Comparison of ENCODE assay signal across 8 mouse cellular contexts in the genomic region with DNA sequence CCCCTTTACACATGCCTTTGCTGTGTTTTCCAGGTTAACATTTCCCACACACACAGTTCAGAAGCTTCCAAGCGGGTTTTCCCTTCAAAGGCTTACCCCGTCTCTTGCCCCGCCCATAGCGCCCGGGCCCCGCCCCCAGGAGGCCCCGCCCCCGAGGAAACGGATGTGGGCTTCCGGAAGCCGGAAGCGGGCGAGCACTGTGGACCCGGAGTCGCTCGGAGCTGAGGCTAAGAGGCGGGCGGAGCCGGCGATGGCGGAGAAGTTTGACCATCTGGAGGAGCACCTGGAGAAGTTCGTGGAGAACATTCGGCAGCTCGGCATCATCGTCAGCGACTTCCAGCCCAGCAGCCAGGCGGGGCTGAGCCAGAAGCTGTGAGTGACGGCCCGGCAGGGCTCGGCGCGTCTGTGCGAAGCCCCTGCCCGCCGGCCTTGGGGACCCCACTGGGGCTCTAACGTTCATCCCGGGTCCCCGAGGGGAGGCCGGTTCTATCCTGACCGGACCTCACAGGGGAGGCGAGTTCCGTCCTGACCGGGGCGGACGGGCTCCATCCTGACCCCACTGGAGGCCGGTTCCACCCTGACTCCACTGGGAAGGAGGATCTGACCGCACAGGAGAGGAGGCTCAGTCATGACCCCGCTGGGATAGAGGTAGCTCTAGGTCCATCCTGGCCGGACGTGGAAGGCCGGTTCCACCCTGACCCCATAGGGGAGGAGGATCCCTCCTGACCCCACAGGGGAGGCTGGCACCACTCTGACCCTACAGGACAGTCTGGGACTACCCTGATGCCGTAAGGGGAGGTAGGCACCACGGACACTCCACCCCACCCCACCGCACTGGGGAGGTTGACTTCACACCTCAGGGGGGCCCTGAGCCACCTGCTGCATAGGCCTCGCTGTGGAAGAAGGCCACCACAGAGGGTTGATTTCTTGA. TPM values are rescaled to one million over a fixed set of nuclear protein-coding genes. Genes with fewer than 3 reads are reported as not detected.
A peak's percentile ranks its signal among the peaks of the same experiment; 100 is the strongest.
DNase-seq lines count a peak whose midpoint lies in the region.

No protein-coding gene starts in this region.

- peaks cover 41% of the 10 kb centered on the region for H3K4me1 ChIP-seq in megakaryocyte, embryonic 14.5 days

- peaks cover 51% of the 10 kb centered on the region for H3K27me3 ChIP-seq in megakaryocyte, embryonic 14.5 days (replicated peaks)

- no peaks in the 10 kb centered on the region for H3K9me3 ChIP-seq in megakaryocyte, embryonic 14.5 days

- peak; percentile 86 to 99 for DNase-seq in adrenal gland, adult (ENCODE audit: inconsistent age in 2 of 2, low spot score in 1 of 2)
- DNase-seq in embryo, embryonic 10 days (ENCODE audit: low spot score), result peak; percentile 78
- peak; percentile 91 for DNase-seq in gastrocnemius, postnatal 10 days
- peak; percentile 92 for DNase-seq in induced T-regulatory cell, adult 2 months (ENCODE audit: low read depth)
- peak; percentile 60 to 74 for DNase-seq in left cerebral cortex, adult 8-10 months (ENCODE audit: low spot score in 2 of 2)
- DNase-seq in right cerebral cortex, postnatal 10 days (ENCODE audit: low spot score in 2 of 2), result peak; percentile 90
- DNase-seq in urinary bladder, postnatal 25 days (ENCODE audit: low spot score), result peak; percentile 86

- H3K4me3 ChIP-seq in megakaryocyte, embryonic 14.5 days (replicated peaks), result peak overlapping the region; percentile 91

- H3K36me3 ChIP-seq in megakaryocyte, embryonic 14.5 days (replicated peaks; ENCODE audit: low read length), result peaks cover 34% of the 10 kb centered on the region

RNA-seq across cellular contexts. Expression of a gene that starts 7.8 kb away (rescaled TPM):
- total RNA-seq in gastrocnemius, postnatal 10 days (2021), result 10 to 100 TPM; 19.8 to 27.4 TPM
- total RNA-seq in left cerebral cortex, adult 8-10 months (2022), result 10 to 100 TPM; 45.1 to 50.6 (median 47.1) TPM
- polyA plus RNA-seq in megakaryocyte, embryonic 14.5 days (2012; ENCODE audit: insufficient read depth, low replicate concordance), result 1.5 and 10.2 TPM in 2 replicates

Comparison
In these comparisons a context has a peak if more than half of its experiments do, and no peak if none do; other contexts are left out.
1. Peak in every context shown above with its lines: DNase-seq and H3K4me3 ChIP-seq.